Mouse (Mus musculus) cerebellum, adult (tissue): ENCODE measurements around the gene Ccdc88a.

Source experiments
- ATAC-seq: cut with Nextera tagmentation; 2 replicates; pipeline ENCODE4 v1.9.2; 2017; ENCODE audit warnings: mild to moderate bottlenecking, moderate library complexity, mixed read lengths; ENCODE audit not compliant: insufficient number of reproducible peaks, low FRiP score, low TSS enrichment

The Ccdc88a gene

DNA sequence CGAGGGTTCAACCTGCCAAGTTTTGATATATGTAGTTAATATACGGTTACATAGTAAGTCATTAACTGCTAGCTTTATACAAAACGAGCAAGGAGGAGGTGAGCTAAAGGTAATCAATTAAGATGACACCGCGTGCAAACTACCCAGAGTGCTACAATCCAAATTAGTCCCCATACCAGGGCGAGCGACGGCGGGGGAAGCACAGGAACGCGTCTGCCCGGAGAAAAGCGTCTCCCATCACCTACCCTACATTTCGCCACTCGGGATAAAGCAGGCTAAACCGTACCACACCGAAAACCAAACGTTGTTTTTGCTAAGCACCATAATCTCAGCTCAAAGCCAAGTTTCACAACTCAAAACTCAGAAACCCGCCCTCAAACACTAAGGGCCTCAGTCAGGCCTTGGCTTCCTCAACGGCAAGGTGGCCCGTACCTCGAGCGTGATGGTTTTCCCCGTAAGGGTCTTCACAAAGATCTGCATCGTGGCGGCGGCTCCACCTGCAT, 173.8 kb downstream of the Ccdc88a start:
- ATAC-seq = no peak

DNA sequence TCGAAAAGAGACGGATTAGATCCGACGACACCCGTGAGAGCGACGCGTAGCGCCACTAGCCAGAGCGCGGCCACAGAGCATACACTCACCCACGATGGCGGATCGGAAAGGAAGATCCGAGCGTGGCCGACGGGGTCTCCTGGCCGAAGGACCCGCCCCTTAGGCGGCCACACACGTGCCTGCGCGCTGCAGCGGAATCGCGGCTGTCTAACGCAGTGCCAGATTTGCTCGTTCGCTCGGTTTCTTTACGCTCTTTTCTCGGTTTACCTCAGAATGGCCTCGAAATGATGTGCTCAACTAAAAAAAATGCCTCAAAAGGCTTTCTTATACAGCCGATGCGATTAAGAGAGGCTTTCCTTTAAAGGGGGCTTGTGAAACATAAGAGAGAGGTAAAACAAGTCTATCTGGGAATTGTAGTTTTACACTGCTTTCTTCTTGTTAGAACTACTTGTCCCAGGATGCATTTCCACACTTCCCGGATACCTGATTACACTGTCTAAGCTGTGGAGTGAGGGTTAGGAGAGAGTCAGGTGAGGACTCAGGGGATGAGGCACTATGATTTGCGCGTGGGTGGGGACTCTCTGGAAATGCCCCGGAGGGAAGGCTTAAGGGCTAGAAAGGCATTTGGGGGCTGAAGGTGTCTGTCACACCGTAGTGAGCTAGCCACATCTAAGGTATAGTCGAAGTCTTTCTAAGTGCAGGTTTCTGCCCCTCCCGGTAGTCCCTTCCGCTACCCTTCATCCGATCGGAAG, 174.5 kb downstream of the Ccdc88a start, which contains the start of the genes Clhc1 and Rps27a:
Gene Clhc1, plus strand, starts transcription at position 199 of the 752 bp plus-strand sequence.
Gene Rps27a, minus strand, starts transcription at position 358 of the 752 bp plus-strand sequence.
- peak; percentile 99 for ATAC-seq

DNA sequence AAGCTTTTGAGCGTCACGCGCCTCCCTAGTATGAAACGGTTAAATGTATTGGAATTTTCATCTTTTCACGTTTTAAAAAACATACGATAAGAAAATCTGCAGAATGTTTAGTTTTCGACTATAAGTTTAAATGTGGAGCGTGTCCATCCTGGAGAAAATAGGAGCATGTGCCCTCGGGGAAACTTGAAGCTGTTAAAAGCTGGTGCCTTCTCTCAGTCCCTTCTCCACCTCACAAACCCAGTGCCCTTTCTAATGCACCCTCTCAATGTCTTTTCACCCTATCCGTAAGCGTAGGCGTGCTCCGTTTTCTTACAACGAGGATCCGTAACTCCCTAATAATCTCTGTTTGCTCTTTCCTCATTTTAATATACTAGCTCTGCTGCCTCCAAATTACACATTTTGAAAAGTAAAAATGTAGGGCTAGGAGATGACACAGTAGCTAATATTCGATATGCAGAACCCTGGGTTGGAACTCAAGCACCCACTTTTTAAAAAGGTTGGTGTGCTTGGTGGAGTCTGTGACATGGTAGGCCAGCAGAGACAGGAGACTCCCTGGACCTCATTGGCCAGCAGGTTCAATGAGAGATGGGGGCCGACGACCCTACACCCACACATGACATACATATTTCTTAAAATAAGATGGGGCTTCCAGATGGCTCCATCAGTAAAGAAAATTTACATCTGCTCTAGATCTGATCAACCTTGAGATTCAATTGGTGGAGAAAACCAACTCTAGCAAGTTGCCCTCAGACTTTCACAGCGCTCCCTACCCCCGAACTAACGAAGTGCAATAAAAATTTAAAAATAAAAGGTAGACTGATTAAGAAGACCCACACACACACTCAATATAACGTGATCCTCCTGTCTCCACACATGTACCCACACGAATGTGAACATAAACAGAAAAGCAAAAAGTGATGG, 175.3 kb downstream of the Ccdc88a start:
- no peak for ATAC-seq

DNA sequence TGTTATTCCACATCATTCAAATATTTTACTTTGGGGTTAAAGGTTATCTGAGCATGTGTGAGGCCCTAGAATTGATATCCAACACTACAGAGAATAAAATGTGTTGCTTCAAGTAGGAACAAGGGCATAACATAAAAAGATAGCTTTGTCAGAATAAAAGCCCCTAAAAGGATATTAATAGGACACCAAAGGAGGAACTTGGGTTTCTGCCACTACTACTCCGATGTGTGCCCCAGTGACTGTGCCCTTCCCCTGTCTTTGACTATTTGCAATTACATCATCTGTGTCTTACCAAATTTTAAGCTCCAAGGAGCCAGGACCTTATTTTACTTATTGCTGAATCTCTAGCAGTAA, 175.9 kb downstream of the Ccdc88a start:
- ATAC-seq = no peak
